Mouse (Mus musculus) neural tube, embryonic 12.5 days (tissue): ENCODE data around the gene Opn4. TPM values are rescaled to one million over a fixed set of nuclear protein-coding genes. Genes with fewer than 3 reads are reported as not detected.

Source experiments
- ATAC-seq: fragments of 200-750 bp; cut with Nextera tagmentation; 2 replicates; pipeline ENCODE4 v1.8.0; 2017; ENCODE audit warnings: low read depth, mild to moderate bottlenecking, moderate TSS enrichment, moderate library complexity; ENCODE audit not compliant: low FRiP score
- H3K27ac ChIP-seq: fragments of 300-500 bp; sonication (generic); 2 replicates; pipeline ENCODE4 v1.5.1; 2016
- H3K27me3 ChIP-seq: fragments of 300-500 bp; sonication (generic); replicated peaks from 2 replicates; pipeline ENCODE4 v1.6.1; 2016; ENCODE audit warnings: mild to moderate bottlenecking
- H3K36me3 ChIP-seq: fragments of 300-500 bp; sonication (generic); 2 replicates; pipeline ENCODE4 v1.6.1; 2016; ENCODE audit warnings: mild to moderate bottlenecking
- H3K4me1 ChIP-seq: fragments of 300-500 bp; sonication (generic); 2 replicates; pipeline ENCODE4 v1.6.1; 2016
- H3K4me2 ChIP-seq: fragments of 300-500 bp; sonication (generic); replicated peaks from 2 replicates; pipeline ENCODE4 v1.6.1; 2016; ENCODE audit warnings: mild to moderate bottlenecking
- H3K4me3 ChIP-seq: fragments of 300-500 bp; sonication (generic); 2 replicates; pipeline ENCODE4 v1.5.1; 2016
- H3K9ac ChIP-seq: fragments of 300-500 bp; sonication (generic); 2 replicates; pipeline ENCODE4 v1.6.1; 2016; ENCODE audit warnings: mild to moderate bottlenecking
- H3K9me3 ChIP-seq: fragments of 300-500 bp; sonication (generic); 2 replicates; pipeline ENCODE4 v1.6.1; 2016; ENCODE audit warnings: mild to moderate bottlenecking
- WGBS: fragments of 180-500 bp; shearing (Covaris S2); methylation state at CpG from one replicate; pipeline ENCODE4 v1.1.7; 2016; 5-methylcytosine and 5-hydroxymethylcytosine counted together
- polyA plus RNA-seq: library from polyadenylated mRNA; unstranded; fragments of >200 nt; fragmentation: Nextera tagmentation; extraction: Ambion mirVana; gene quantifications from 2 replicates; pipeline ENCODE4 v1.2.1, GENCODE M21; 2016

Opn4 gene
- polyA plus RNA-seq, 1 experiment from 2014 or later: not detected

GRCm38 (mm10) chr14:34549004-34549671 is 50.8 kb downstream of the Opn4 start:
- Histone ChIP-seq H3K9me3 (no peaks in the 10 kb centered on the region), H3K9ac (peak overlapping the region; percentile 82), H3K27ac (peak overlapping the region; percentile 64; the same call in 1 of the 2 replicates), H3K27me3 (no peaks in the 10 kb centered on the region), H3K36me3 (no peaks in the 10 kb centered on the region), H3K4me3 (peak overlapping the region; percentile 70), H3K4me1 (peaks cover 3% of the 10 kb centered on the region; the same call in 1 of the 2 replicates), H3K4me2 (peak overlapping the region; percentile 88)
- peak; percentile 96 for ATAC-seq
- WGBS: under 1% methylated on average over 55 of the region's 55 CpGs

GRCm38 (mm10) chr14:34548391-34549001 is 51.4 kb downstream of the Opn4 start:
- Histone ChIP-seq H3K4me2 (peak overlapping the region; percentile 88), H3K9ac (peak overlapping the region; percentile 82), H3K27ac (no peak overlapping the region), H3K4me1 (peaks cover 3% of the 10 kb centered on the region; the same call in 1 of the 2 replicates), H3K36me3 (no peaks in the 10 kb centered on the region), H3K27me3 (no peaks in the 10 kb centered on the region), H3K4me3 (peak overlapping the region; percentile 70), H3K9me3 (no peaks in the 10 kb centered on the region)
- 1% methylated on average over 27 of the region's 27 CpGs for WGBS
- ATAC-seq: peak; percentile 61

DNA sequence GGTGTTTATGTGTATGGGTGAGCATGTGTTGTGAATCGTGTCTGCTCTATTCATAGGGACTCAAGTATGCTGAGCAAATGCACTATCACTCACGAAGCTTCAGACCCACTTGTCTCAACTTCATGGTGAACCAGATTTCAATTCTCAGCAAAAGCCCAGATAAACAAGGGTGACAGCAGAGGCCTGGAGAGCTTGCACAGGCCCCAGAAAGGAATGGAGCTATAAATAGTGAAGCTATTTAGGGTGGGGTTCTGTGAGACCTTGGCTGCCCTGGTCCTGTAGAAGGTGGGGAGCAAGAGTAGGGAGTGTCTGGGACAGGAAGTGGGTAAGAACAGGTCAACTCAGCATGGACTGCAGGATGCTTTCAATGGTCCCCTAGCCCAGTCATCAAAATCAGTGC is 55.4 kb downstream of the Opn4 start:
- no peak overlapping the region for H3K4me3 ChIP-seq
- H3K4me2 ChIP-seq: no peak overlapping the region
- no peaks in the 10 kb centered on the region for H3K27me3 ChIP-seq
- H3K4me1 ChIP-seq: peaks cover 3% of the 10 kb centered on the region; the same call in 1 of the 2 replicates
- H3K9me3 ChIP-seq: no peaks in the 10 kb centered on the region
- no peak overlapping the region for H3K27ac ChIP-seq
- no peak for ATAC-seq
- no peak overlapping the region for H3K9ac ChIP-seq
- no peaks in the 10 kb centered on the region for H3K36me3 ChIP-seq
- WGBS: 82% methylated on average over 2 of the region's 2 CpGs

DNA sequence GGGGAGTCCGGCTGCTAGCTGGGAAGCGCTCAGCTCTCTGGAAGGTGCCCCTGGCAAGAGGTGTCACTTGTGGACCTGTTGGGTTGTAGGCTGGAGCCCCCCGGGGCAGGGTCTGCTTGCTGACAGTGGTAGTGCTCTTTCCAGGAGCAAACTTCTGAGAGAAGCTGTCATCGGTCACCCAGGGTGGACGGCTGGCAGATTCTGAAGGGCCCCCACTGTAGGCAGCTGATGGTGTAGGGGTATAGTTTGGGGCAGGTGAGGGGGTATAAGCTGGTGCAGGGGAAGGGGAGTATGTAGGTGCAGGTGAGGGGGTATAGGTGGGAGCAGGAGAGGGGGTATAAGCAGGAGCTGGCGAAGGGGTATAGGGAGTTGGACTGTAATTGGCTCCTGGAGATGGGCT is 55.9 kb downstream of the Opn4 start:
- ATAC-seq: no peak
- no peaks in the 10 kb centered on the region for H3K9me3 ChIP-seq
- no peak overlapping the region for H3K4me3 ChIP-seq
- no peak overlapping the region for H3K27ac ChIP-seq
- H3K9ac ChIP-seq: no peak overlapping the region
- no peak overlapping the region for H3K4me2 ChIP-seq
- no peaks in the 10 kb centered on the region for H3K36me3 ChIP-seq
- peaks cover 3% of the 10 kb centered on the region; the same call in 1 of the 2 replicates for H3K4me1 ChIP-seq
- 89% methylated on average over 6 of the region's 6 CpGs for WGBS
- H3K27me3 ChIP-seq: no peaks in the 10 kb centered on the region

GRCm38 (mm10) chr14:34543596-34543995 is 56.3 kb downstream of the Opn4 start:
- Histone ChIP-seq H3K27me3 (no peaks in the 10 kb centered on the region), H3K4me1 (peaks cover 3% of the 10 kb centered on the region; the same call in 1 of the 2 replicates), H3K4me2 (no peak overlapping the region), H3K4me3 (no peak overlapping the region), H3K9ac (no peak overlapping the region), H3K36me3 (no peaks in the 10 kb centered on the region), H3K27ac (no peak overlapping the region), H3K9me3 (no peaks in the 10 kb centered on the region)
- WGBS: 82% methylated on average over 6 of the region's 6 CpGs
- no peak for ATAC-seq

DNA sequence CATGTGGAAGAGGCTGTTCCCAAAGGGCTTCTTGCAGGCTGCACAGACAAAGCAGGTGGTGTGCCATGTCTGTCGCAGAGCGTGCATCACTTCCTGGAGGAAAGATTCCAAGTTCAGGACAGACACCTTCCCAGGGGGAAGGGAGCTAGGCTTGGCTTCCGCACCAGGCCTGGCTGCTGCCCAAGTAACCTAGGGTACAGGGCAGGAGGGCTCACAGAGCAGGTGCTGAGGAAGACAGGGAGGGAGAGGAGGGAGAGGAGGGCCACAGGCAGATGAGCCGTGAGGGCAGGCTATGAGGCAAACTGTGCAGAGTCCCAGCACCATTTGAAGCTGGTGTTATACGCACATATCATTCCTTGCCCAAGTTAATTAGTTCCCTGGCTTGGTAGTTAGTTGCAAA is 58.0 kb downstream of the Opn4 start:
- H3K9ac ChIP-seq: no peak overlapping the region
- no peak overlapping the region for H3K4me2 ChIP-seq
- no peak overlapping the region for H3K4me3 ChIP-seq
- no peaks in the 10 kb centered on the region for H3K27me3 ChIP-seq
- no peaks in the 10 kb centered on the region for H3K36me3 ChIP-seq
- no peaks in the 10 kb centered on the region for H3K4me1 ChIP-seq
- no peak overlapping the region for H3K27ac ChIP-seq
- H3K9me3 ChIP-seq: no peaks in the 10 kb centered on the region
- no peak for ATAC-seq
- 93% methylated on average over 5 of the region's 5 CpGs for WGBS

GRCm38 (mm10) chr14:34540685-34541162 is 59.2 kb downstream of the Opn4 start:
- Histone ChIP-seq H3K27me3 (no peaks in the 10 kb centered on the region), H3K4me1 (no peaks in the 10 kb centered on the region), H3K4me3 (no peak overlapping the region), H3K9me3 (no peaks in the 10 kb centered on the region), H3K9ac (no peak overlapping the region), H3K27ac (no peak overlapping the region), H3K4me2 (peak overlapping the region; percentile 30; the same call in 1 of the 2 replicates), H3K36me3 (no peaks in the 10 kb centered on the region)
- 8% methylated on average over 17 of the region's 17 CpGs for WGBS
- peak; percentile 54 for ATAC-seq

Other genes with a start within 250 kb of the Opn4 start
- gene Fam25c, start 244.7 kb downstream of the Opn4 start, polyA plus RNA-seq: not detected in 2 replicates
- gene Sncg, start 225.4 kb downstream of the Opn4 start, polyA plus RNA-seq: 345 and 420 TPM in 2 replicates
- 7.8 and 8.2 TPM in 2 replicates for gene Mmrn2, start 224.7 kb downstream of the Opn4 start, polyA plus RNA-seq
- gene Bmpr1a, start 96.8 kb downstream of the Opn4 start, polyA plus RNA-seq: 35.5 and 37.5 TPM in 2 replicates
- gene 9230112D13Rik, start 77.3 kb downstream of the Opn4 start, polyA plus RNA-seq: not detected in 2 replicates
- 1.2 and 1.9 TPM in 2 replicates for gene Ldb3, start 11.5 kb downstream of the Opn4 start, polyA plus RNA-seq
- gene Wapl, start 73.8 kb upstream of the Opn4 start, polyA plus RNA-seq: 30.3 and 30.5 TPM in 2 replicates
- gene Grid1, start 220.0 kb upstream of the Opn4 start, polyA plus RNA-seq: 2.0 and 2.4 TPM in 2 replicates